Mouse (Mus musculus) forebrain, postnatal 0 days (tissue): ENCODE results near the gene Pax7. TPM values are rescaled to one million over a fixed set of nuclear protein-coding genes. Genes with fewer than 3 reads are reported as not detected.
A peak's percentile ranks its signal among the peaks of the same experiment; 100 is the strongest.

Experiments used
- ATAC-seq: fragments of 200-750 bp; cut with Nextera tagmentation; 2 replicates; pipeline ENCODE4 v1.8.0; 2017; ENCODE audit warnings: mild to moderate bottlenecking, moderate library complexity
- DNase-seq: peaks from one replicate; pipeline ENCODE4 v3.0.0-alpha.2; 2015
- H3K27ac ChIP-seq: fragments of 300-500 bp; sonication (generic); 2 replicates; pipeline ENCODE4 v1.5.1; 2014; ENCODE audit warnings: low read depth, mild to moderate bottlenecking, antibody characterized with exemption, low read length, moderate library complexity, mixed read lengths
- H3K27me3 ChIP-seq: fragments of 300-500 bp; sonication (generic); 2 replicates; pipeline ENCODE4 v1.6.1; 2014; ENCODE audit warnings: mild to moderate bottlenecking, low read length, mixed read lengths; ENCODE audit not compliant: insufficient read depth
- H3K36me3 ChIP-seq: fragments of 300-500 bp; sonication (generic); 2 replicates; pipeline ENCODE4 v1.6.1; 2014; ENCODE audit warnings: mild to moderate bottlenecking, moderate library complexity; ENCODE audit not compliant: insufficient read depth
- H3K4me1 ChIP-seq: fragments of 300-500 bp; sonication (generic); 2 replicates; pipeline ENCODE4 v1.6.1; 2014; ENCODE audit warnings: antibody characterized with exemption; ENCODE audit not compliant: insufficient read depth
- H3K4me2 ChIP-seq: fragments of 300-500 bp; sonication (generic); 2 replicates; pipeline ENCODE4 v1.6.1; 2014; ENCODE audit warnings: low read depth, mild to moderate bottlenecking, moderate library complexity
- H3K4me3 ChIP-seq: fragments of 300-500 bp; sonication (generic); 2 replicates; pipeline ENCODE4 v1.5.1; 2014; ENCODE audit warnings: low read depth, low read length, mixed read lengths
- H3K9ac ChIP-seq: fragments of 300-500 bp; sonication (generic); 2 replicates; pipeline ENCODE4 v1.6.1; 2014; ENCODE audit warnings: mild to moderate bottlenecking
- H3K9me3 ChIP-seq: fragments of 300-500 bp; sonication (generic); 2 replicates; pipeline ENCODE4 v1.6.1; 2016; ENCODE audit warnings: low read length
- CTCF ChIP-seq: sonication (generic); IDR thresholded peaks from 2 replicates; pipeline ENCODE4 v1.5.1; 2016; ENCODE audit warnings: antibody characterized with exemption, control low read depth, low read depth
- WGBS: fragments of 180-500 bp; shearing (Covaris S2); extraction: QIAGEN DNeasy Blood & Tissue Kit; methylation state at CpG from one replicate; pipeline ENCODE4 v1.1.7; 2014; 5-methylcytosine and 5-hydroxymethylcytosine counted together
- polyA plus RNA-seq: library from polyadenylated mRNA; unstranded; fragments of >200 nt; fragmentation: Nextera tagmentation; extraction: Ambion mirVana; gene quantifications from 2 replicates; pipeline ENCODE4 v1.2.1, GENCODE M21; 2015
- total RNA-seq: library from RNA; depleted of rRNA; stranded (reverse); fragments of >200 nt; gene quantifications from 2 replicates; pipeline ENCODE4 v1.2.3, GENCODE M21; 2014

Pax7 gene
- total and polyA plus RNA-seq, 2 experiments from 2014 or later: 0.05 TPM; not detected in 1

GRCm38 (mm10) chr4:139747190-139747936, 86.0 kb downstream of the Pax7 start:
- H3K4me3 ChIP-seq: no peak overlapping the region
- no peaks in the 10 kb centered on the region for H3K27me3 ChIP-seq
- TF ChIP-seq CTCF: no peak
- DNase-seq (no peak), ATAC-seq (no peak)
- no peaks in the 10 kb centered on the region for H3K36me3 ChIP-seq
- H3K27ac ChIP-seq: no peak overlapping the region
- 62% methylated on average over 12 of the region's 12 CpGs for WGBS
- H3K9me3 ChIP-seq: no peaks in the 10 kb centered on the region
- no peaks in the 10 kb centered on the region for H3K4me1 ChIP-seq
- no peak overlapping the region for H3K4me2 ChIP-seq
- no peak overlapping the region for H3K9ac ChIP-seq

DNA sequence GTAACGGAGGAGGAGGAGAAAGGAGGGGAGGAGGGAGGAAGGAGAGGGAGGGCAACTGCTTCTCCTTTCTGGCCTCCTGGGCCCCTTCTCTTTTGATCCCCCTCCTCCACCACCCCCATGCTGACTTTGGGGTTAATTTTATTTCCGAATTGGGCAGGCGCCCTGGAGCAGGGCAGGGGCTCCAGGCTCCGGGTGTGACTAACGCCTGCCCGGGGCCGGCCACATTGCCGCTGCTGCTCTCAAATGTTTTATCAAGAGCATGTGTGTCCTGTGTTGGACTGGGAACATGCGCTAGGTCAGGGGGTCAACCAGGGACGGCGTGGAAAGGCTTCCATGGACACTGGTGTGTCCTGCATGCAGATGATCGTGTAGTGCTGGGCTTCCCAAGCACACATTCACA, 87.2 kb downstream of the Pax7 start:
- H3K36me3 ChIP-seq: no peaks in the 10 kb centered on the region
- TF ChIP-seq CTCF: no peak
- H3K4me2 ChIP-seq: no peak overlapping the region
- DNase-seq: no peak
- H3K27ac ChIP-seq: no peak overlapping the region
- no peak overlapping the region for H3K9ac ChIP-seq
- WGBS: 75% methylated on average over 11 of the region's 12 CpGs
- no peak for ATAC-seq
- no peaks in the 10 kb centered on the region for H3K9me3 ChIP-seq
- H3K4me3 ChIP-seq: no peak overlapping the region
- no peaks in the 10 kb centered on the region for H3K4me1 ChIP-seq
- H3K27me3 ChIP-seq: no peaks in the 10 kb centered on the region

DNA sequence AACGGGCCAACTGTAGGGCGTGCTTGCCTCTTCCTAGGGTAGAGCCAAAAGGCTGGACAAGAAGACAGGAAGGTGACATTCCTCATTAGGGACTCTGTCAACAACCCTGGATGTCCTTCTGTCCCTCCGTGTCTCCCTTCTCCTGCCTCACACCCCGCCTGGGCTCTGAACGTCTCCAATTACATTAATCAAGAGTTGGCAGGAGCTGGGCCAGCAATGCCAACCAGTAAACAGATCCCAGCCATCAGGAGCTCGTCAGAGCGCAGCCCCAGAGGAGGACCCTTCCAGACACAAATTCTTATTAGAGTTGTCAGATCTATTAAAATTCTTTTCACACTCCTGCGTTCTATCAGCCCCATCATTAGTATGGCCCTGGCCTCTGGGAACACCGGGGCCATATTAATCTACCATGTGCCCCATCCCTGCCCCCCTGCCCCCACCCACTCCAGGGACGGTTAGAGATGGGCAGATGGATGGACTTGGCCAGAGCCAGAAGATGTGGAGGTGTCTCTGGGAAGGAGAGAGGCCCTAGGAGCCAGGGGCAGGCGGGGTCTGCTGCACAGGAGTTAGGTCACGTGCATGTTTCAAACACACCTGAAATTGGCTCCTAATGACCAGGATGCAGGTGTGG, 88.4 kb downstream of the Pax7 start:
- Histone ChIP-seq H3K27ac (no peak overlapping the region), H3K27me3 (no peaks in the 10 kb centered on the region), H3K9ac (no peak overlapping the region), H3K4me1 (no peaks in the 10 kb centered on the region), H3K4me3 (no peak overlapping the region), H3K36me3 (no peaks in the 10 kb centered on the region), H3K4me2 (no peak overlapping the region), H3K9me3 (no peaks in the 10 kb centered on the region)
- ATAC-seq: no peak
- 59% methylated on average over 12 of the region's 12 CpGs for WGBS
- no peak for TF ChIP-seq CTCF
- no peak for DNase-seq

GRCm38 (mm10) chr4:139743626-139744025, 89.7 kb downstream of the Pax7 start:
- H3K27me3 ChIP-seq: no peaks in the 10 kb centered on the region
- DNase-seq (no peak), ATAC-seq (no peak)
- H3K4me2 ChIP-seq: no peak overlapping the region
- H3K9me3 ChIP-seq: no peaks in the 10 kb centered on the region
- no peak overlapping the region for H3K4me3 ChIP-seq
- no peaks in the 10 kb centered on the region for H3K4me1 ChIP-seq
- no peak overlapping the region for H3K27ac ChIP-seq
- 80% methylated on average over 3 of the region's 3 CpGs for WGBS
- no peak for TF ChIP-seq CTCF
- no peak overlapping the region for H3K9ac ChIP-seq
- H3K36me3 ChIP-seq: no peaks in the 10 kb centered on the region

GRCm38 (mm10) chr4:139737035-139737434, 96.3 kb downstream of the Pax7 start:
- Histone ChIP-seq H3K27ac (0 out of 2 replicates have a peak overlapping the region, but pooled peaks have one; percentile 15), H3K36me3 (no peaks in the 10 kb centered on the region), H3K4me3 (no peak overlapping the region), H3K4me2 (no peak overlapping the region), H3K4me1 (no peaks in the 10 kb centered on the region), H3K27me3 (no peaks in the 10 kb centered on the region), H3K9ac (no peak overlapping the region), H3K9me3 (no peaks in the 10 kb centered on the region)
- DNase-seq: peak; percentile 30
- no peak for TF ChIP-seq CTCF
- ATAC-seq: 0 out of 2 replicates have a peak, but pooled peaks have one; percentile 27
- 80% methylated on average over 9 of the region's 9 CpGs for WGBS

DNA sequence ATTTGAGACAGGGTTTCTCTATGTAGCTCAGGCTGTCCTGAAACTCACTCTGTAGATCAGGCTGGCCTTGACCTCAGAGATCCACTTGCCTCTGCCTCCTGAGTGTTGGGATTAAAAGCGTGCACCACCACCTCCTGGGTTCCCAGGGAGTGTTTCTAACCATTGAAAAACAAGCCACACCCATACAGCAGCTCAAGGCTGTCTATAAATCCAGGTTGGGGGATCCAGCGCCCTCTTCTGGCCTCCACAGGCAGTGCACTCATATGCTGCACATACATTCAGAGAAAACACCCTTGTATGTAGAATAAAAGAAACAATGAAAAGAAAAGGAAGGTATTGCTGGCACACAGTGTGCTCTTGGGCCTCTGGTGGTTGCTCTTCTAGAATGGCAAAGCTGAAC, 106.2 kb downstream of the Pax7 start:
- 0 out of 2 replicates have a peak, but pooled peaks have one; percentile 4 for TF ChIP-seq CTCF
- H3K36me3 ChIP-seq: no peaks in the 10 kb centered on the region
- 0 out of 2 replicates have a peak, but pooled peaks cover 3% of the 10 kb centered on the region for H3K9me3 ChIP-seq
- H3K4me1 ChIP-seq: no peaks in the 10 kb centered on the region
- no peak overlapping the region for H3K4me2 ChIP-seq
- no peaks in the 10 kb centered on the region for H3K27me3 ChIP-seq
- DNase-seq (no peak), ATAC-seq (no peak)
- no peak overlapping the region for H3K4me3 ChIP-seq
- H3K27ac ChIP-seq: no peak overlapping the region
- 49% methylated on average over 2 of the region's 2 CpGs for WGBS
- H3K9ac ChIP-seq: no peak overlapping the region

DNA sequence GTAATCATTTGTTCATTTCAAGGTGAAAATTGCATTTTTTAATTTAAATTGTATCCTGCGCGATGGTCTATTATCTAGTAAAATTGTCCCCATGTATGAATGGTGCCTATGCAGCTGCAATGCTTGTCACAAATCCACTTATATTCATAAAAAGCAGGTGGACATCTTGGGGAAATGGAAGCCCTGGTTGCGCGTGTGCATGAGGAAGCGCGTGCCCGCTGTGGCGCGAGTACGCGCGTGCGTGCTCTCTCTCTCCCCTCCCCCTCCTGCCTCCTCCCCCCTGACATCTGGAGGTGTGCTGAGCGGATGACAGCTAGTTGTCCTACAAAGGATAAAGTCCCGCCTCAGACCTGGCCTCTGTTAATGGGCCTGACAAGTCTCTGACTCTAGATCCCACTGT, 107.9 kb downstream of the Pax7 start:
- no peaks in the 10 kb centered on the region for H3K4me1 ChIP-seq
- H3K36me3 ChIP-seq: no peaks in the 10 kb centered on the region
- WGBS: 56% methylated on average over 15 of the region's 15 CpGs
- no peak overlapping the region for H3K4me2 ChIP-seq
- H3K9me3 ChIP-seq: 0 out of 2 replicates have a peak, but pooled peaks cover under 1% of the 10 kb centered on the region
- TF ChIP-seq CTCF: no peak
- no peak overlapping the region for H3K4me3 ChIP-seq
- no peak for ATAC-seq
- no peaks in the 10 kb centered on the region for H3K27me3 ChIP-seq
- no peak overlapping the region for H3K9ac ChIP-seq
- H3K27ac ChIP-seq: no peak overlapping the region
- peak; percentile 48 for DNase-seq
